Mouse (Mus musculus): ENCODE measurements around the gene Gm20696. TPM values are rescaled to one million over a fixed set of nuclear protein-coding genes. Genes with fewer than 3 reads are reported as not detected.

The Gm20696 gene
- total RNA-seq, 4 experiments from 2014 or later: 0.72 to 1.3 (median 0.81) TPM

GRCm38 (mm10) chr6:99665457-99666317 is 910 bp downstream of the Gm20696 start:
- no peak for DNase-seq (ENCODE audit: low spot score in 2 of 2)

GRCm38 (mm10) chr6:99663232-99663631 is 3.4 kb downstream of the Gm20696 start:
- DNase-seq (ENCODE audit: low spot score in 2 of 2): no peak

GRCm38 (mm10) chr6:99660443-99660842 is 6.2 kb downstream of the Gm20696 start:
- no peak for DNase-seq (ENCODE audit: low spot score in 2 of 2)

GRCm38 (mm10) chr6:99658586-99658985 is 8.0 kb downstream of the Gm20696 start:
- no peak for DNase-seq (ENCODE audit: low spot score in 2 of 2)

- no peak for DNase-seq (ENCODE audit: low spot score in 2 of 2)
These were observed 10.5 kb downstream of the Gm20696 start for GRCm38 (mm10) chr6:99656088-99656487.

- no peak for DNase-seq (ENCODE audit: low spot score in 2 of 2)
These were observed 11.1 kb downstream of the Gm20696 start for GRCm38 (mm10) chr6:99655488-99655887.

- DNase-seq (ENCODE audit: low spot score in 2 of 2): no peak
These were observed 12.3 kb downstream of the Gm20696 start for GRCm38 (mm10) chr6:99654343-99654742.

GRCm38 (mm10) chr6:99652341-99652740 is 14.3 kb downstream of the Gm20696 start:
- DNase-seq (ENCODE audit: low spot score in 2 of 2): no peak

- DNase-seq (ENCODE audit: low spot score in 2 of 2): no peak
These were observed 17.3 kb downstream of the Gm20696 start for GRCm38 (mm10) chr6:99649307-99649706.

GRCm38 (mm10) chr6:99646344-99646743 is 20.3 kb downstream of the Gm20696 start:
- DNase-seq (ENCODE audit: low spot score in 2 of 2): no peak

GRCm38 (mm10) chr6:99644876-99645275 is 21.7 kb downstream of the Gm20696 start:
- DNase-seq (ENCODE audit: low spot score in 2 of 2): no peak

- no peak for DNase-seq (ENCODE audit: low spot score in 2 of 2)
These were observed 22.2 kb downstream of the Gm20696 start for GRCm38 (mm10) chr6:99644386-99644785.

GRCm38 (mm10) chr6:99643439-99644199 is 23.0 kb downstream of the Gm20696 start:
- DNase-seq (ENCODE audit: low spot score in 2 of 2): peak; percentile 35 to 46

GRCm38 (mm10) chr6:99637456-99637855 is 29.1 kb downstream of the Gm20696 start:
- no peak for DNase-seq (ENCODE audit: low spot score in 2 of 2)

GRCm38 (mm10) chr6:99636801-99637200 is 29.8 kb downstream of the Gm20696 start:
- no peak for DNase-seq (ENCODE audit: low spot score in 2 of 2)

- DNase-seq (ENCODE audit: low spot score in 2 of 2): no peak
These were observed 30.5 kb downstream of the Gm20696 start for GRCm38 (mm10) chr6:99636121-99636520.

GRCm38 (mm10) chr6:99632121-99632980 is 34.2 kb downstream of the Gm20696 start:
- peak in 1 of 2 experiments; percentile 34 for DNase-seq (ENCODE audit: low spot score in 2 of 2)

GRCm38 (mm10) chr6:99631637-99632036 is 35.0 kb downstream of the Gm20696 start:
- no peak for DNase-seq (ENCODE audit: low spot score in 2 of 2)

- no peak for DNase-seq (ENCODE audit: low spot score in 2 of 2)
These were observed 36.7 kb downstream of the Gm20696 start for GRCm38 (mm10) chr6:99629726-99630458.

GRCm38 (mm10) chr6:99626347-99626746 is 40.2 kb downstream of the Gm20696 start:
- no peak for DNase-seq (ENCODE audit: low spot score in 2 of 2)

- no peak for DNase-seq (ENCODE audit: low spot score in 2 of 2)
These were observed 40.8 kb downstream of the Gm20696 start for GRCm38 (mm10) chr6:99625803-99626202.

Data from gastrocnemius, adult 8-10 months (tissue).